Mouse (Mus musculus) brain, embryonic 18.5 days (tissue): ENCODE data around the gene Foxq1.

Source experiments
- DNase-seq: peaks from one replicate; pipeline ENCODE4 v3.0.0-alpha.2; 2012; ENCODE audit warnings: low read depth, low spot score

The Foxq1 gene

DNA sequence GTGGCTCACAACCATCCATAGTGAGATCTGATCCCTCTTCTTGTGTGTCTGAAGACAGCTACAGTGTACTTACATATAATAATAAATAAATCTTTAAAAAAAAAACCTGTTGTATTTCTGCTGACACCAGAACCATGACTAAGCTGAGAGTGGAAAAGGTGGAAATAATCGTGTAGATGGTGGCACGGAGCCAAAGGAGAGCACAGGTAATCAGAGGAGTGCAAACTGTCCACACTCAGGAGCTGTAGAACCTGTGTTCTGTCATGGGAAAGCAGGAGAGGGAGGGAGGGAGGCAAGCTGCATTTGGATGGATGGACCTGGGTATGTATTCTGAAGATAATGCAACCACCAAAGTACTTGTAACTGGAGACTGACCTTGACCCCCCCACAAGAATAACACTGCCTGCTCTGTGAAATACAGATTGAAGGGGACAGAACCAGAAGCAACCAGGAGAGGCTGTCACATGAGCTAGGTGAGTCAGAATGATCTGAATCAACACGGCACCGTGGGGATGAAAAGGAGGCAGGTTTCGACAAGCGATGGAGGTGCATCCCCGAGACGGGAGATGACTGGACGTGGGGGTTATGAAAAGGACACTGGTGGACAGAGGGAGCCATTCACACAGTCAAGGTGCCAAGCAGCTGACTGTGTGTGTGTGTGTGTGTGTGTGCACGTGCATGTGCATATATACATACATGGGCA lies 17.0 kb downstream of the Foxq1 start:
- DNase-seq, result no peak

DNA sequence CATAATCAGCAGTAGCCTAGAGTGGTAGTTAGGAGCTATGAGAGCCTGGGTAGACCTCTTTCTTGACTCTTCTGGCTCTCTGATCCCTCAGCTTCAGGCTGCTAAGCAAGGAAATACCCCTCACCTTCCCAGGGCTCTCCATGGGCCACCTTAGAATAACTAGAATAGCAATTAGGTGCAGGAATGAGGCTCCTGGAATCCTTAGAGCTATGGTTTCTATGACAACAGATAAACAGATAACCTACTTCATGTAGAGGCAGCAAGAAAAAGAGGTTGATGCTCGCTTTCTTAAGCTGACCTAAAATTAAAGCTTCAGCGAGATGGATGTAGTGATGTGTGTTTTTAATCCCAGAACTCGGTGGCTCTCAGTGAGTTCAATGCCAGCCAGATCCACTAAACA lies 18.7 kb downstream of the Foxq1 start:
- no peak for DNase-seq

GRCm38 (mm10) chr13:31576696-31577095 lies 20.8 kb downstream of the Foxq1 start:
- no peak for DNase-seq

- DNase-seq, result no peak
Measured at GRCm38 (mm10) chr13:31577576-31577975, 21.6 kb downstream of the Foxq1 start.

GRCm38 (mm10) chr13:31578389-31578788 lies 22.5 kb downstream of the Foxq1 start:
- no peak for DNase-seq

DNA sequence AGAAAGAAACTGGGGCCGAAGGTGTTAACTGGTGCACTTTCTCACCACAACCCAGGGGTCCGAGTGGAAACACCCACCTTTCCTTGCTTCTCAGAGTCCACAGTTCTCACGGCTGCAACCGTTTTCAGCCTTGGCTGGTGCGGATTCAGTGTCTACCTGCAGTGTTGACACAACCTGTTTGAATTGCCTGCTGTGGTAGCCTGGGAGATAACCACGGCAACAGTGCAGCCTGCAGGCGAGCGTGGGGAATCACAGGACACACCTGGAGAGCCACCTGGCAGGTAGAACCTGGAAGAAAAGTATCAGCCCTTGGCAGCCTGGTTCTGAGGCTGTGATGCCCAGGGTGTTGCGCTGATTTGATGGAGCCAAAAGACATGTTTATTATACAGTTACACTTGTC lies 23.9 kb downstream of the Foxq1 start:
- no peak for DNase-seq

DNA sequence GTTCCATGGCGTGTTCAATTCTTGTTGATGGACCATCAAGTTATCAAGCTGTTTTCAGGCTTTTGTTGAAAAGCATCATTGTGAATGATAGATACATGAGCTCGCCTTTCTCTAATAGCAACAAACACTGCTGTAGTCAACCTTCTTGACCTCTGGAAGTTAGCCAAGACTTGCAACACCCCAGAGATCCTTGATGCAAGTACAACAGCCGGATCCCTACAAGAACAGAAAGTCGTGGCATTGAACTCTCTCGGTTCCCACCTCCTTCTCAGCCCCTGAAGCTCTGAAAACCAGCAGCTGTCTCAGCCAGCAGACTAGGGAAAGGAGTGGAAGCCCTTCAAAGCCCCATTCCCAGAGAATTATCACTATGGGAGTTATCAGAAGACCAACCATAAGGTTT lies 31.4 kb downstream of the Foxq1 start:
- no peak for DNase-seq

GRCm38 (mm10) chr13:31599576-31599975 lies 43.6 kb downstream of the Foxq1 start:
- DNase-seq, result no peak

- DNase-seq, result no peak
Measured at GRCm38 (mm10) chr13:31603964-31604363, 48.0 kb downstream of the Foxq1 start.
